Mouse (Mus musculus) kidney, adult 2 months (tissue): Measurements from ENCODE around the gene Arl2bp.

ENCODE experiments used
- CTCF ChIP-seq: fragments of 200-500 bp; conservative IDR thresholded peaks from 2 replicates; pipeline ENCODE4 v1.5.1; 2011; ENCODE audit warnings: low read depth, mild to moderate bottlenecking, control low read depth, low read length, moderate library complexity, mixed read lengths; ENCODE audit not compliant: insufficient read depth, insufficient read length
- POLR2A ChIP-seq: fragments of 200-500 bp; IDR thresholded peaks from one replicate; pipeline ENCODE4 v1.6.1; 2011; ENCODE audit warnings: low read depth, low read length, control low read depth

- no peak for TF ChIP-seq CTCF
- TF ChIP-seq POLR2A = no peak
These were observed 28.3 kb downstream of the Arl2bp start for GRCm38 (mm10) chr8:94694701-94695100.
